Mouse (Mus musculus) neural tube, embryonic 11.5 days (tissue): ENCODE results near the gene Pde4d. TPM values are rescaled to one million over a fixed set of nuclear protein-coding genes. Genes with fewer than 3 reads are reported as not detected.

Experiments
- ATAC-seq: fragments of 200-750 bp; cut with Nextera tagmentation; 2 replicates; pipeline ENCODE4 v1.8.0; 2017; ENCODE audit warnings: moderate number of reproducible peaks, mild to moderate bottlenecking, moderate TSS enrichment, moderate library complexity; ENCODE audit not compliant: insufficient read depth, low FRiP score, low TSS enrichment
- DNase-seq: peaks from one replicate; pipeline ENCODE4 v3.0.0-alpha.2; 2015; ENCODE audit warnings: low spot score
- H3K27ac ChIP-seq: fragments of 300-500 bp; sonication (generic); 2 replicates; pipeline ENCODE4 v1.5.1; 2014; ENCODE audit warnings: low read depth, mild to moderate bottlenecking, low read length
- H3K27me3 ChIP-seq: fragments of 300-500 bp; sonication (generic); 2 replicates; pipeline ENCODE4 v1.6.1; 2014; ENCODE audit warnings: mild to moderate bottlenecking, low read length, mixed read lengths; ENCODE audit not compliant: control insufficient read depth, insufficient read depth
- H3K36me3 ChIP-seq: fragments of 300-500 bp; sonication (generic); 2 replicates; pipeline ENCODE4 v1.6.1; 2014; ENCODE audit warnings: mild to moderate bottlenecking, low read length, moderate library complexity, mixed read lengths; ENCODE audit not compliant: control insufficient read depth, insufficient read depth
- H3K4me1 ChIP-seq: fragments of 300-500 bp; sonication (generic); 2 replicates; pipeline ENCODE4 v1.6.1; 2014; ENCODE audit warnings: low read length, mixed read lengths; ENCODE audit not compliant: control insufficient read depth, insufficient read depth
- H3K4me2 ChIP-seq: fragments of 300-500 bp; sonication (generic); 2 replicates; pipeline ENCODE4 v1.6.1; 2014; ENCODE audit warnings: low read depth, mild to moderate bottlenecking, moderate library complexity
- H3K4me3 ChIP-seq: fragments of 300-500 bp; sonication (generic); 2 replicates; pipeline ENCODE4 v1.5.1; 2014; ENCODE audit warnings: low read depth, low read length
- H3K9ac ChIP-seq: fragments of 300-500 bp; sonication (generic); 2 replicates; pipeline ENCODE4 v1.6.1; 2014; ENCODE audit warnings: mild to moderate bottlenecking, low read length
- H3K9me3 ChIP-seq: fragments of 300-500 bp; sonication (generic); 2 replicates; pipeline ENCODE4 v1.6.1; 2016; ENCODE audit warnings: low read length; ENCODE audit not compliant: control insufficient read depth
- WGBS: fragments of 180-500 bp; shearing (Covaris S2); extraction: QIAGEN DNeasy Blood & Tissue Kit; methylation state at CpG from one replicate; pipeline ENCODE4 v1.1.7; 2014; 5-methylcytosine and 5-hydroxymethylcytosine counted together
- polyA plus RNA-seq: library from polyadenylated mRNA; unstranded; fragments of >200 nt; fragmentation: Nextera tagmentation; extraction: Ambion mirVana; gene quantifications from 2 replicates; pipeline ENCODE4 v1.2.1, GENCODE M21; 2014

Gene Pde4d
- polyA plus RNA-seq, 1 experiment from 2014 or later: 11.1 TPM

- peak; percentile 25; the same call in 1 of the 2 replicates for ATAC-seq
- Histone ChIP-seq H3K4me2 (no peak overlapping the region), H3K27me3 (no peaks in the 10 kb centered on the region), H3K27ac (no peak overlapping the region), H3K4me1 (0 out of 2 replicates have a peak, but pooled peaks cover 4% of the 10 kb centered on the region), H3K36me3 (no peaks in the 10 kb centered on the region), H3K9me3 (no peaks in the 10 kb centered on the region), H3K9ac (no peak overlapping the region), H3K4me3 (no peak overlapping the region)
- DNase-seq: peak; percentile 18
- WGBS: 50% methylated on average over 2 of the region's 2 CpGs
Observed at GRCm38 (mm10) chr13:109169335-109169606, 719.5 kb downstream of the Pde4d start.

- Histone ChIP-seq H3K27me3 (no peaks in the 10 kb centered on the region), H3K4me2 (no peak overlapping the region), H3K27ac (no peak overlapping the region), H3K9me3 (no peaks in the 10 kb centered on the region), H3K4me1 (0 out of 2 replicates have a peak, but pooled peaks cover 4% of the 10 kb centered on the region), H3K9ac (no peak overlapping the region), H3K36me3 (no peaks in the 10 kb centered on the region), H3K4me3 (no peak overlapping the region)
- ATAC-seq: no peak
- 89% methylated on average over 7 of the region's 7 CpGs for WGBS
- DNase-seq: no peak
Observed at GRCm38 (mm10) chr13:109171688-109172087, 721.9 kb downstream of the Pde4d start.

- no peak overlapping the region for H3K27ac ChIP-seq
- no peak overlapping the region for H3K4me3 ChIP-seq
- H3K9me3 ChIP-seq: no peaks in the 10 kb centered on the region
- DNase-seq (no peak), ATAC-seq (no peak)
- H3K4me2 ChIP-seq: no peak overlapping the region
- H3K36me3 ChIP-seq: no peaks in the 10 kb centered on the region
- H3K9ac ChIP-seq: no peak overlapping the region
- H3K27me3 ChIP-seq: no peaks in the 10 kb centered on the region
- no peaks in the 10 kb centered on the region for H3K4me1 ChIP-seq
- WGBS: 82% methylated on average over 6 of the region's 6 CpGs
Observed at GRCm38 (mm10) chr13:109175281-109175680, 725.5 kb downstream of the Pde4d start.

GRCm38 (mm10) chr13:109175852-109176621 is 726.3 kb downstream of the Pde4d start:
- WGBS: 68% methylated on average over 11 of the region's 11 CpGs
- Histone ChIP-seq H3K4me1 (no peaks in the 10 kb centered on the region), H3K4me3 (no peak overlapping the region), H3K27ac (no peak overlapping the region), H3K9ac (no peak overlapping the region), H3K9me3 (no peaks in the 10 kb centered on the region), H3K4me2 (no peak overlapping the region), H3K36me3 (no peaks in the 10 kb centered on the region), H3K27me3 (no peaks in the 10 kb centered on the region)
- no peak for ATAC-seq
- no peak for DNase-seq

- 78% methylated on average over 6 of the region's 6 CpGs for WGBS
- no peaks in the 10 kb centered on the region for H3K4me1 ChIP-seq
- no peak overlapping the region for H3K9ac ChIP-seq
- no peak overlapping the region for H3K27ac ChIP-seq
- H3K36me3 ChIP-seq: no peaks in the 10 kb centered on the region
- DNase-seq (no peak), ATAC-seq (no peak)
- H3K4me2 ChIP-seq: no peak overlapping the region
- no peaks in the 10 kb centered on the region for H3K9me3 ChIP-seq
- no peak overlapping the region for H3K4me3 ChIP-seq
- H3K27me3 ChIP-seq: no peaks in the 10 kb centered on the region
Observed at GRCm38 (mm10) chr13:109181363-109181762, 731.6 kb downstream of the Pde4d start.

GRCm38 (mm10) chr13:109190652-109191051 is 740.9 kb downstream of the Pde4d start:
- Histone ChIP-seq H3K4me3 (no peak overlapping the region), H3K27me3 (no peaks in the 10 kb centered on the region), H3K27ac (no peak overlapping the region), H3K4me1 (no peaks in the 10 kb centered on the region), H3K36me3 (no peaks in the 10 kb centered on the region), H3K4me2 (no peak overlapping the region), H3K9ac (no peak overlapping the region), H3K9me3 (no peaks in the 10 kb centered on the region)
- WGBS: 83% methylated on average over 4 of the region's 4 CpGs
- DNase-seq (no peak), ATAC-seq (no peak)

GRCm38 (mm10) chr13:109191176-109191575 is 741.4 kb downstream of the Pde4d start:
- 86% methylated on average over 4 of the region's 4 CpGs for WGBS
- Histone ChIP-seq H3K9ac (no peak overlapping the region), H3K4me1 (no peaks in the 10 kb centered on the region), H3K9me3 (no peaks in the 10 kb centered on the region), H3K4me3 (no peak overlapping the region), H3K27ac (no peak overlapping the region), H3K36me3 (no peaks in the 10 kb centered on the region), H3K4me2 (no peak overlapping the region), H3K27me3 (no peaks in the 10 kb centered on the region)
- ATAC-seq (no peak), DNase-seq (no peak)

GRCm38 (mm10) chr13:109205541-109205940 is 755.8 kb downstream of the Pde4d start:
- H3K9ac ChIP-seq: no peak overlapping the region
- no peak overlapping the region for H3K27ac ChIP-seq
- H3K27me3 ChIP-seq: no peaks in the 10 kb centered on the region
- H3K4me3 ChIP-seq: no peak overlapping the region
- WGBS: 58% methylated on average over 9 of the region's 9 CpGs
- H3K4me1 ChIP-seq: no peaks in the 10 kb centered on the region
- H3K4me2 ChIP-seq: no peak overlapping the region
- H3K9me3 ChIP-seq: no peaks in the 10 kb centered on the region
- ATAC-seq: no peak
- no peak for DNase-seq
- H3K36me3 ChIP-seq: no peaks in the 10 kb centered on the region

- DNase-seq (no peak), ATAC-seq (no peak)
- Histone ChIP-seq H3K9ac (no peak overlapping the region), H3K9me3 (no peaks in the 10 kb centered on the region), H3K36me3 (no peaks in the 10 kb centered on the region), H3K27me3 (no peaks in the 10 kb centered on the region), H3K4me2 (no peak overlapping the region), H3K4me1 (no peaks in the 10 kb centered on the region), H3K4me3 (no peak overlapping the region), H3K27ac (no peak overlapping the region)
- WGBS: 95% methylated on average over 16 of the region's 16 CpGs
Observed at GRCm38 (mm10) chr13:109208607-109209006, 758.9 kb downstream of the Pde4d start.
